Mouse (Mus musculus) lung, postnatal 25 days (tissue): ENCODE data around the gene Knl1.

Experiments used
- DNase-seq: peaks from one replicate; pipeline ENCODE4 v3.0.0; 2022; ENCODE audit warnings: low spot score

Gene Knl1

DNA sequence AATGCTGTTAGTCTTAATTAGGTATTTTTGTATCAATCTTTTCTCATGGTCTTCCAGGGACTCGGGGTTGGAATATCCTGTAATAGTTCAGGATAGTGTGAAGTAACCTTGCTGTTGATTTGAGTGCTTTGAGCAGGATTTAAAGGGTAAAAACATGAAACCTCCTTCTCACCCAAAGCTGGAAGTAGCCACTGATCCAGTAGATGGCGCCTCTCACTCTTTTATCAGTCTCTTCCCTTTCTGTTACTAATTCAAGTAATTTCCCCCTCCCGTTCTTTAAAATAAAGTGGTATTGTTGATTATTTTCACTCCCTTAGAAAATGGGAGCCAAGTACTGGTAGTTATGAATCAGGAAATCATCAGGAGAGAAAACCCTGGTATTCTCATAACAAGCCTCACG, 6.0 kb upstream of the Knl1 start:
- DNase-seq: peak; percentile 11

GRCm38 (mm10) chr2:119045163-119045562, 1.8 kb upstream of the Knl1 start:
- DNase-seq: no peak

DNA sequence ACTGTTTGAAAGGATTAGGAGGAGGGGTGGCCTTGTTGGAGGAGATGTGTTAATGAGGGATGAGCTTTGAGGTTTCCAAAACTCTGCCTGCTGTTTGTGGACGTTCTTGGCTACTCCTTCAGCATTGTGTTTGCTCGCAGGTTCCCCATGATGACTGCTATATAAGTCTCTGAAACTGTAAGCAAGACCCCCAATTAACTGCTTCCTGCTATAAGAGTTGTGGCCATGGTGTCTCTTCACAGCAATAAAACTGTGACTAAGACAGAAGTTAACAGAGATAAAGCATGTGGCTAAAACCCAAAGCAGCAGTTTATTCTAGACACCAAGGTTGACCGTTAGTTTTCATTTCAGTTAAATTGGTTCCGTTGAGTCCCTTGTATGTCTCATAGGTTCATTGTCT, 930 bp downstream of the Knl1 start:
- no peak for DNase-seq

DNA sequence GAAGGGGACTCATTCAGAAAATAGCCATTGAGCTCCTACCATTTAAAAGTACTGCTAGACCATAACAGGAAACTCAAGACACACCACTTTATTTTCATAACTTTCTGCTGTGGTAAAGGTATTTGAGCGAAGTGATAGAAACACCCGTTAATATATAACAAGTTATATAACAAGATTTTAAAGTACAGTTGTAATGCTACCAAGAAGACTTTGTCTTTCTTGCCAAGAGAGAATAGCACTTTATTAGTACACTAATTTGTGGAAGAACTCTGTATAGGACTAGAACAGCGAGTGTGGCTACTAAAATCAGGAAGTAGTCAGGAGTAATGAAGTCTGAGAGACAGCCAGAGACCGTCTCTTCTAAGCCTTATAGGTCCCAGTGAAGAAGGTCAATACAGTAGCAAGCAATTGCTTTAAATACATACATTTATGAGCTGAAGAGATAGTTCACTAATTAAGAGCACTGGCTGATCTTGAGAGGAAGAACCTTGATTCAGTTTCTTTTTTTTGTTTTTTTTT, 3.3 kb downstream of the Knl1 start:
- no peak for DNase-seq

GRCm38 (mm10) chr2:119060139-119060538, 13.2 kb downstream of the Knl1 start:
- DNase-seq: no peak

- DNase-seq: no peak
Observed at GRCm38 (mm10) chr2:119072397-119072796, 25.5 kb downstream of the Knl1 start.

DNA sequence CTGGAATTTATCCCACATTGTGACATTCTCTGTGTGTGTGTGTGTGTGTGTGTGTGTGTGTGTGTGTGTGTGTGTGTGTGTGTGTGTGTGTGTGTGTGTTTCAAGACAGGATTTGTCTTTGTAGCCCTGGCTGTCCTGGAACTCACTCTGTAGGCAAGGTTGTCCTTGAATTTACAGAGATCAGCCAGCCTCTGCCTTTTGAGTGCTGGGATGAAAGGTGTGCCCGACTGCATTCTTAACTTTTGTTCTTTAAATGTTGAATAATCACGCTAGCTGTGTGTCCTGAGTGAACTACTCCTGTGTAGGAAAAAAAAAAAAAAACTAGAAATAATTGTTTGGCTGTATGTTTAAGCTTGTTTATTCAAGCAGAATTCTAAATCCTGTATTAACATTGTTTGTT, 39.2 kb downstream of the Knl1 start:
- DNase-seq: no peak

- DNase-seq: no peak
Observed at GRCm38 (mm10) chr2:119101552-119101951, 54.6 kb downstream of the Knl1 start.

DNA sequence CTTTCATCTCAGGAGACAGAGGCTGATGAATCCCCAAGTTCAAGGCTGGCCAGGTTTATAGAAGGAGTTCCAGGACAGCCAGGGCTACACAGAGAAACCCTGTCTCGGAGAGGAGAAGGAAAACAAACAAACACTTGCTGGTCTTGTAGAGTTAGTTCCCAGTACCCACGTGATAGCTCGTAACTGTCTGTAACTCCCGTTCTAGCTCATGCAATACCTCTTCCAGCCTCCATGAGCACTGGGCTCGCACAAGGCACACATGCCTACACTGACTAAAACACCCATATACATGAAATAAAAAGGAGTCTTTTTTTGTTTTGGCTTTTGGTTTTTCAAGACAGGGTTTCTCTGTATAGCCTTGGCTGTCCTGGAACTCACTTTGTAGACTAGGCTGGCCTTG, 59.7 kb downstream of the Knl1 start:
- no peak for DNase-seq

DNA sequence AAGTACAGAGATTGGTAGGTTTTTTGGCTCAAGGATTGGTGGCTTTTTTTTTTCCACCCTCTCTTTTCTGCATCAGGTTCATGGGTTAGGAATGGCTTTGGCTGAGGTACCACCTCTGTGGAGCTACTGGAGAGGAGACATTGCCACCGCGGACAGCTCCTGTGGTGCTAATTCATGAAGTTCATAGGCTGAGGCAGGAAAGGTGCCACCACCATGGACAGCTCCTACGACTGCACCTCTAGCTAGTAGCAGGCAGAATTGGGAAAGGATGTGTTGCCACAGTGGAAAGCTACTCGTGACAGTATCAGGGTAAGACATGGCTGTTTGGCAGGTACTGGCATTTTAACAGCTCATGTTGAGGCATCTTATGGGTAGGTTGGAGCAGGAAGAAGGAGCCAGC, 61.6 kb downstream of the Knl1 start:
- DNase-seq: no peak

- DNase-seq: no peak
Observed at GRCm38 (mm10) chr2:119111060-119111459, 64.1 kb downstream of the Knl1 start.

- peak; percentile 86 for DNase-seq
Observed at GRCm38 (mm10) chr2:119112438-119113112, 65.7 kb downstream of the Knl1 start, which contains the start of gene Rad51. TSS of gene Rad51 (plus strand) at chr2:119112793.

DNA sequence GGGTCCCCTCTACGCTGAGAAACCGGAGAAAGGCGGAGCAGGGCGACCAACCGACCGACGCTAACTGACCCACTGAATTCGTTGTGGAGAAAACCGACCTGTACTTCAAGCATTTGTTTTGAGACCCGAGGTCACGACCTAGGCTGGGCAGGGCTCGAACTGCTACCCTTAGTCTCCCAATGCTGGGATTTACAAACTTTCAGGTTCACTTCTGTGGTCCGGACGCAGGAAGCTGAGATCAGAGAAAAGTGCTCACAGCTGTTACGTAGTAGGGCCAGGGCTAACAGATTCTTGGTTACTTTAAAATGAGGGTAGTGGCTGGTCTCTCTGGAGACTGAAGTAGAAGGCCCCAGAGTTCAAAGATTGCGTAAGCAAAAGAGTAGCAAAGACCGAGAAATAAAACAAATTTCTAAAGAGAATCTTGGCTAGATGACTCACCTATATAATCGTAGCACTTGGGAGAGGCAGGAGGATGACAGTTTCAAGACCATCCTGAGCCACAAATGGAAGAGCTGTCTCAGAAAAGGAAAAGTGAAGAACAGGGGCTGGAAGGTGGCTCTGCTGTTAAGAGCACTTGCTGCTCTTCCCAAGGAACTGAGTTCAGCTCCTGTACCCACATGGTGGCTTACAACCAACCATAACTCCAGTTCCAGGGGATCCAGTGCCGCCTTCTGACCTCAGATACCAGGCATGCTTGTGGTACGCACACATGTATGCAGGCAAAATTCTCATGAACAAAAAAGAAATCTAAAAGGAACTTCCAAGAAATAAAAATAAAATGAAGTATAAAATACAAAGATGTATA, 66.4 kb downstream of the Knl1 start:
- no peak for DNase-seq

DNA sequence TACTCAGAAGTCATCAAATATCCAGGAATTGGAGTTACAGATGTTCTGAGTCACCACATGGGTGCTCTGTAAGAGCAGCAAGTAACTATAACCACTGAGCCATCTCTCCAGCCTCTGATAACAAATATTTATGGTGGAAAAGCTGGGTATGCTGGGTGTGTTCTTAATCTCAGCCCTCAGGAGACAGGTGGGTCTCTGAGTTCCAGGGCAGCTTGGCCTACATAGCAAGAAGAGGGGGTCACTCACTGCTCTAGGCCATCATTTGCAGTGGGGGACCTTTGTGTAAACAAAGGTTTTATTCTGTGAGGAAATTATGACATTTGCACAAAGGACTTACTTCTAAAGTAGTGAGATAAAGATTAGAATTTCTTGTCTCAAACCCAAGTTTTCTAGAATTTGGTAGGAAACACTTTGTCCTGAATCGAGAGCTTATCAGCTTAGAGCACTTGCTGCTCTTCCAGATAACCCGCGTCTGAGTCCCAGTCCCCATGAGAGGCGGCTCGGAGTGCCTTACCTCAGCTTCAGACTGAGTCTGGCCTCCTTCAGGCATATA, 89.5 kb downstream of the Knl1 start:
- no peak for DNase-seq

- no peak for DNase-seq
Observed at GRCm38 (mm10) chr2:119145199-119145598, 98.3 kb downstream of the Knl1 start.

- DNase-seq: no peak
Observed at GRCm38 (mm10) chr2:119146435-119146834, 99.5 kb downstream of the Knl1 start.

DNA sequence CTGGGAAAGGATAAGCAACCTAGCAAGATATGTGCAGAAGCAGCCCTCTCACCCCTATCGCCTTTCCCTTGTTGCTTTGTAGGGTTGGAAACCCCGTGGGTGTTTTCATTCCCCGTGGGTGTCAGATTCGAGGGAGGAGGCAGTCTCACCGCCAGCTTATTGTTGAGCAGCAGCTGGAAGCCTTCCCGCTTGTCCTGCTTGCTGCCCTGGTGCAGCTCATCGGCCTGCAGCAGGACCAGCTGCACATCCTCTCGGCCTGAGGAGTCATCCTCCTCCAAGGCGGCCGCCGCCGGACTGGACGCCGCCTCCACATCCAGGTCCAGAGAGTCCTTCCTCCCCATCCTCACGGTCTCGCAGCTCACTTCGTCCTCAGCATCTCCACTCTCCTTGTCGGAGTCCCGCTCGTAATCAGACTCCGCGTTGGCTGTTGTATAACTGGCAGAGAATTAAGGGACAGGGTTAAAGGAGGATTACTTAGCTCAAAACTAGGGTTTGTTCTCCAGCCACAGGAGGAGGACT, 100.3 kb downstream of the Knl1 start:
- no peak for DNase-seq

DNA sequence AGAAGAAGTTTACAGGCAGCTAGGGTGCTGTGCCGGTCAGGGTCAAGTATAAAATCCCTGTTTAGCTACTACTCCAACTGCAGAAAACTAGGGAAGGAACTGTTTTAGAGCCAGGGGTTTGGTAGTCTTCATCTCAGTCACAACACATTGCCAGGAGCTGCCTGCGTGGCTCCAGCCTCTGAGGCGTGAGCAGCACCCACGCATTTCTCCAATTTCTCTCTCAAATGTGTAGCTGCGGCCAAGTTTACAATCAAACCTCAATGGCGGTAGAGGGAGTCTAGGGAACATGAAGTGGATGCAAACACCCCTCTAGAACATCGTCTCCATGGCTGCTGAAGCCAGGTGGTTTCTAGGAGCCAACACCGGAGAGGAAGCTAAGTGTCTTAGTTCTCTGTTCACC, 100.9 kb downstream of the Knl1 start:
- no peak for DNase-seq

- DNase-seq: no peak
Observed at GRCm38 (mm10) chr2:119152255-119152654, 105.3 kb downstream of the Knl1 start.

DNA sequence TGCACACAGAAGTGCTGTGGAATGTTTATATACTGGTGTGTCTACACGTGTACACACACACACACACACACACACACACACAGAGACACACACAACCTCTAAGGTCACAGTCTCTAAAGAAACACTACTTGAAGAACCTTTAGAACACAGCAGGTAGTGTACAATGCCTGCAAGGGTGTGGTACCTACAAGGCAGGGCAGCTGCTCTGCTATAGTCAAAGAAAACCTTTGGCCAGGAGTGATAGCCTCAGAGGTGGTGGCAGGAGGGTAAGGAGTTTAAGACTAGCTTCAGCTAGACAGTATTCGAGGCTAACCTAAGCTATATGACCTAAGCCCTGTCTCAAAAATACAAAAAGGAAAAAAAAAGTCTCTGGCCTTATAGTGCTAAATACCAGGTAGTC, 107.8 kb downstream of the Knl1 start:
- no peak for DNase-seq
